Mouse (Mus musculus) heart, postnatal 36 days (tissue): ENCODE data around the gene Cyp11a1. TPM values are rescaled to one million over a fixed set of nuclear protein-coding genes. Genes with fewer than 3 reads are reported as not detected.

Experiments
- DNase-seq, 2 experiments: peaks; one replicate each; pipeline ENCODE4 v3.0.0; 2021 to 2022
- intact Hi-C: fragments of 180-260 bp; cut with DNase I; formaldehyde crosslinking; loops from one replicate; pipeline ENCODE4 v1.15.1; 2025
- total RNA-seq, 2 experiments: library from RNA; stranded (reverse); gene quantifications; 2 replicates each; pipeline ENCODE4 v1.2.3; 2021

Gene Cyp11a1
- total RNA-seq, 2 experiments from 2014 or later, result 0.16 to 0.22 TPM

DNA sequence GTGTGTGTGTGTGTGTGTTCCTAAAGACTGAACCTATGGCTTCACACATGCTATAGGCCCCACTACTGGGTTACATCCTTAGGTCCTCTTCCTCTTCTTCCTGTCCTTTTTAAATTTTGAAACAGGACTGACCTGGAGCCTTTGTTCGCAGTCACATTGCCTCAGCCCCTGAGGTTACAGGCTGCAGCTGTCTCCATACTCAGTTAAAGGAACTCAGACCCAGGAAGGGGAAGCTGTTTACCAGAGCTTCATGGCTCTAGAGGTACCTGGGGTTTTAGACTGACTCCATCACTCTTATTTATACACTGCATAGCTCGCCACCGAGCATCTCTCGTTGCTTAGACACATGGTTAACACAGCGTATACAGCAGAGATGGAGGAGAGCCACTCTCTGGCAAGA lies 34.8 kb upstream of the Cyp11a1 start:
- intact Hi-C loops, result no loop called here
- DNase-seq, result no peak

- intact Hi-C loops, result no loop called here
- peak in 1 of 2 experiments; percentile 47 for DNase-seq
Observed at GRCm38 (mm10) chr9:57972141-57972591, 34.0 kb upstream of the Cyp11a1 start.

GRCm38 (mm10) chr9:57972776-57973439 lies 33.3 kb upstream of the Cyp11a1 start:
- DNase-seq, result peak in 1 of 2 experiments; percentile 32
- intact Hi-C loops, result no loop called here

DNA sequence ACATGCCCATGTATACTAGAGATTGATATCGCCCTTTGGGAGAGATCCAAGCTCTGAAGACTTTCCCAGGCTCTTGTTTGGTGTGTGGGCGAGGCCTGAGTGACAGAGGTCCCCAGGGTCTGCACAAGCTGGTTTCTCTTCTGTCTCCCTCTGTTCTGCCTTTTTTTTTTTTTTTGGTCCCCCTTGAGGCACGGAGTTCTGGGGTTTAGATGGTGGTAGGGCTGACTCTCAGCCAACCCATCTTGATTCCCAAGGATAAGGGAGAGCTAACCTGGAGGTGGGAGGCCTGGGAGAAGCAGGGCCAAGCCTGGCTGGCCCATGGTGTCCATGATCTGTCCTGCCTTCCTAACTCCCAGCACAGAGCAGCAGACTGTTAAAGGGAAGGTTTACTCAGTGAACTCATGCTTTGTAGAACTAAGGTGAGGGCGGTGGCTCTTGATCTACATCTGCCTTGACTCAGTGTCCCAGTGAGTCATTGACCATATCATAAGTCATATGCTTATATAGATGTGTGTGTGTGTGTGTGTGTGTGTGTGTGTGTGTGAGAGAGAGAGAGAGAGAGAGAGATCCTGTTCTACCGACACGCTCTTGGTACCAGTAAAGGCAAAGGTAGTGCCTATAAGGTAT lies 32.7 kb upstream of the Cyp11a1 start:
- no peak for DNase-seq

GRCm38 (mm10) chr9:57974221-57974620 lies 32.0 kb upstream of the Cyp11a1 start:
- DNase-seq, result no peak
- intact Hi-C loops, result no loop called here

More for the DNA sequence above, 32.7 kb upstream of the Cyp11a1 start:
- intact Hi-C loops, result no loop called here

- intact Hi-C loops, result no loop called here
- DNase-seq, result no peak
Observed at GRCm38 (mm10) chr9:57975200-57975821, 30.9 kb upstream of the Cyp11a1 start.

DNA sequence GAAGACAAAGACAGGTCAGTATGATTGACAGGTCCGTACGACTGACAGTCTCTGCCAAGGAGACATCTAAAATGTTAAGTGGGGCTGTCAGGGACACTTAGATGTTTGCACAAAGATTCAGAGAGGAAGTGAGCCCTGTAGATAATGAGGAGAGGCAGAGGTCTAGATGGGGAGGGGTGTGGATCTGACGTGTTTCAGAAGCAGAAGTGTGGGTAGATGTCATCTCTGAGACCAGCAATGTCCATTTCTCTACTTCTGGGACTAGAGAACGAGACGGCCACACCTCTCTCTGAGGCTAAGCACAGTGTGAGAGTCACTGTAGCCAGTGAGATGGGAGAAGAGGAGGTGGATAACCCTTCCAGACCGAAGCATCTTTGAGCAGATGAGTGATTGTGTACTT lies 28.2 kb upstream of the Cyp11a1 start:
- intact Hi-C loops, result no loop called here
- no peak for DNase-seq

- intact Hi-C loops, result no loop called here
Observed at GRCm38 (mm10) chr9:57978858-57979257, 27.4 kb upstream of the Cyp11a1 start.

DNA sequence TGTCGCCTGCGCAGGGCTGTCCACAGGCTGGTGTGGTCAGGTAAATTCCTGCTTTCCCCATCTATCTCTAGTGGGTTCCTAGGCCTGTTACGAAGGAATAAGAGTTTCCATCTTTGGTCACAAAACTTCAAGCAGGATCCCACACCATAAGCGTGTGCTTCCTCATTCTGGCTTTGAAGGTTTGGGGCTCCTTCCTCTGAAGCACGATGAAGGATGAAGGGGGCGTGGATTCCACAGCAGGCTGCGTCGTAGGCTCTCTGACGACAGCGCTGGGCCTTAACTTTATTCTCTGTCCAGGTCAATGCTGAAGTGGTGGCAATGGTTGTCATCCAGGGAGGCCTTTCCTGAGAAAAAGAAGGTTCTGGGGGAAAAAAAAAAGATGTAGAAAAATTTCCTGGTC lies 25.6 kb upstream of the Cyp11a1 start:
- intact Hi-C loops, result no loop called here
- DNase-seq, result no peak

More at GRCm38 (mm10) chr9:57978858-57979257, 27.4 kb upstream of the Cyp11a1 start:
- no peak for DNase-seq

DNA sequence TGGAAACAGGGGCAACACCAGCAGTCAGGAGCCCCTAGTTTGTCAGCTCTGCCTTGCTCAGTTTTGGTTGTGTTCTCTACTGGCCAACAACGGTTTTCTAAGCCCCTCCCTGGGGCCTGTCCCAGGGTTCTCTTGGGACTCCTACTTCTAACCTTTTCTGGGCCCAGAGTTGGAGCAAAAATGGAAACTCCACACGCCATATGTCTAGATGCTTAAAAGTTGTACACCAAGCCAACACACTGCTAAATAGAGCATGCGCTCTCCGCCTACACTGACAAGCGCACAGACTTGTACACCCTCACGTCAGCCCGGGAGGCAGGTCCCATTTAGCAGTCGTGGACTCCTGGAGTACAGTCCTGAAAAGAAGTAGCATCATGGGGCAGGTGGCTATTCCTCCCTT lies 20.9 kb upstream of the Cyp11a1 start:
- intact Hi-C loops, result no loop called here
- DNase-seq, result no peak

- DNase-seq, result no peak
- intact Hi-C loops, result no loop called here
Observed at GRCm38 (mm10) chr9:57986293-57986692, 19.9 kb upstream of the Cyp11a1 start.

DNA sequence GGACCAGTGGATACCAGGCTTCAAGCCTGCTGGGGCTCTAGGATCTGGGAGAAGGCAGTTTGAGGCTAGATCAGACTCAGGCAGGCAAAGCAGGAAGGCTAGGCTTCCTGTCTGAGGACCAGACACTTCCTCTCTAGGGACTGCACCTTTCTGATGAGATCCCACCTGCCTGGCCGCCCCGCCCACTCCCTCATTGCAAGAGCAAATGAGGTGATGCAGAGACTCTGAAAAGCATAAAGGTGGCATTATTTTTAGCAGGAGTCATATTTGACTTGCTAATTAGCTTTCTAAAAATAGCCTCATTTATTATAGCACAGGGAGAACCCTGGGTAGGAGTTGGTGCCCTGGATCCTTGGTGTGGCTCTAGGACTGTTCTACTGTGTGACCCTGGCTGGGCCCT lies 18.1 kb upstream of the Cyp11a1 start:
- intact Hi-C loops, result no loop called here
- no peak for DNase-seq

DNA sequence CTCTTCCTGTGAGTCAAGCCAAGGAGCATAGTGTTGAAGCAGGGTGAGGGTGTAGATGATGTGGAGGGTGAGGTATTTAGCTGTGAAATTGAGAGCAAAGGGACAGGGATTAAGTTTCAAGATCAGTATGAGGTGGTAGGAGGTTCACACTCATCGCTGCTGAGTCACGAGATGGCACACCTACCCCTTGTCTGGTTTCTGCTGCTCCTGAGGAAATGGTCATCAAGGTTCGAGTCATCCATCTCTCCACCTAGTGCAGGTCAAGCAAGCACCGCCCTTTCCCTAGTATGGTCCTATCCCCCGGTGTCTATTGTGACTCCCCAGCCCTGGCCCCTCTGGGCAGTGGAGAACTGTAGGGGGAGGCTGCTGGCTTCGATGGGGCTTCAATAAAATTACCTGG lies 16.9 kb upstream of the Cyp11a1 start:
- DNase-seq, result no peak
- intact Hi-C loops, result no loop called here

GRCm38 (mm10) chr9:57990438-57991110 lies 15.6 kb upstream of the Cyp11a1 start:
- intact Hi-C loops, result loop anchor here (1.0 to 5.0 kb wide), 3 partner anchors 46 to 223 kb away; partner anchors contain the start of gene Clk3
- peak; percentile 58 to 62 for DNase-seq

GRCm38 (mm10) chr9:57992060-57992459 lies 14.2 kb upstream of the Cyp11a1 start:
- DNase-seq, result no peak
- intact Hi-C loops, result loop anchor here (5.0 kb wide), 1 partner anchor 225 kb away; the partner anchor contains the start of gene Clk3

DNA sequence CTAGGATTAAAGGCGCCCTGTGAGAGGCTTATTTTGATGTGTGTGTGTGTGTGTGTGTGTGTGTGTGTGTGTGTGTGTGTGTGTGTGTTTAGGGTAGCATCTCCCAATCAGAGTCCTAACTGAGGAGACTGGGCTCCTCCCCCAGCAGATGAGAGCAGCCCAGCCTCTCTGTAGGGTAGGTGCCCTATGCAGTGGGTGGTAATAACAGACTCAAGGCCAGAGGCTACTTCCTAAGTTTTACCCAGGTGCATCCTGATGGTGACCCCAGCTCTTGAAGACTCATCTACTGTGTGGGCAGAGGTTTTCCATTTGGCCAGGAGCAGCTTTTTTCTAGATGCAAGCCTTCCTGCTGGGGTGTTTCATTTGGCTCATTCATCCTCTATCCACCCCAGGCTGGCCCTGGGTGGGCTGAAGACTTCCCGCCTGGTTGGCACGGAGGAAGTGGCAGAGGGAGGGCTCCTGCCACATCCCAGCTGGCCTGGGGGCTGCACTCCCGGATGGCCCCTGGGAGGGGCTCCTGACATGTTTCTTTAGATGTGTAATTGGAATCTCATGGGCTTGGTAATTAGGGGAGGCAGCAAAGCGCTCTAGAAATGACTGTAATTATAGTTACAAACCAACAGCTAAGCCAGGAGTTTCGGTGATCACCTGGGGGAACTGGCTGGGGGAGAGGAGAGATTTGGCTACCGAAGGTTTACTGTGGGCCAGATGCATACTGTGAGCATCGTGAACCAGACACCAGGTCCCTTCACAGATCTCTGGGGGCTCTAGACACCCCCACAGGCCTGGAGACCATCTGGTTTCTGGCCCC lies 13.2 kb upstream of the Cyp11a1 start:
- intact Hi-C loops, result loop anchor here (5.0 kb wide), 1 partner anchor 226 kb away; the partner anchor contains the start of gene Clk3
- DNase-seq, result no peak

DNA sequence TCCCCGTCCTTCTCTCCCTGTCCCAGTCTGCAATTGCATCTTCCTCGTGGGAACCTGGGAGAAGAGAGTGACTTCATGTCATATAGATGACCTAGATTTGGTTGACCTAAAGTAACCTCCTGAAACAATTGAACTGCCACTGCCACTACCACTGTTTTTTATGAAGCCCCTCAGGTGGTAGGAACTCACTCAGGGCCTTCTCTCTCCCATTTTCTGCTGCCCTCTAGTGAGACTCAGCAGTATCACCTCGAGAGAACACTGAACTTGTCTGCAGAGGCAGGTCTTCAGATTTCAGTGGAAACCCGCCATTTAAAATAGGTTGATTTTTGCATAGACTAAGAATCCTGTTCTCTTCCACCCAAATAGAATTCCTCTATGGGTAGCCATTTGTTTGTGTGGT lies 10.9 kb upstream of the Cyp11a1 start:
- DNase-seq, result no peak

DNA sequence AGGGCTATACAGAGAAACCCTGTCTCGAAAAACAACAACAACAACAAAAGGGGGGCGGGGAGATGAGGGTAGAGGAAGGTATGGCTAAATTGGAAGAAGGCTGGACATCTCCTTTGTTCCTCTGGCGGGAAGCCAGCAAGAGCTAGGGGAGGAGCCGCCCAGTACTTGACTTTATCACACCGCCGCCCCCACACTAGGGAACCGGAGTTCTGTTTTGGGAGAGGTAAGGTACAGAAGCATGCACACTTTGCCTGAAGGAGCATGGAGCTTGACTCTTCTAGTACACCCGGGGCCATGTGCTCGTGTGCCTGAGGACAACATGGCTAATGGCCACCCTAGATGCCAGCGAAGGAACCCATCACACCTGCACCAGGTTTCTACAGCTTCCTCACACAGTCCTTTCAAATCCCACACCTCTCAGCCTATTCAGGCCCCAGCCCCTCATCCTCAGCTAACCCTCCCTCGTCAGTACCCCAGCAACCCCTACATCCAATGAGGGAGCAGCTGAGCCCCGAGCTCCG lies 8.6 kb upstream of the Cyp11a1 start:
- no peak for DNase-seq
- intact Hi-C loops, result loop anchor here (1.0 to 5.0 kb wide), 4 partner anchors 62 to 335 kb away; no protein-coding TSS in a partner anchor

More for the DNA sequence above, 10.9 kb upstream of the Cyp11a1 start:
- intact Hi-C loops, result loop anchor here (5.0 kb wide), 2 partner anchors 208 to 333 kb away; no protein-coding TSS in a partner anchor

DNA sequence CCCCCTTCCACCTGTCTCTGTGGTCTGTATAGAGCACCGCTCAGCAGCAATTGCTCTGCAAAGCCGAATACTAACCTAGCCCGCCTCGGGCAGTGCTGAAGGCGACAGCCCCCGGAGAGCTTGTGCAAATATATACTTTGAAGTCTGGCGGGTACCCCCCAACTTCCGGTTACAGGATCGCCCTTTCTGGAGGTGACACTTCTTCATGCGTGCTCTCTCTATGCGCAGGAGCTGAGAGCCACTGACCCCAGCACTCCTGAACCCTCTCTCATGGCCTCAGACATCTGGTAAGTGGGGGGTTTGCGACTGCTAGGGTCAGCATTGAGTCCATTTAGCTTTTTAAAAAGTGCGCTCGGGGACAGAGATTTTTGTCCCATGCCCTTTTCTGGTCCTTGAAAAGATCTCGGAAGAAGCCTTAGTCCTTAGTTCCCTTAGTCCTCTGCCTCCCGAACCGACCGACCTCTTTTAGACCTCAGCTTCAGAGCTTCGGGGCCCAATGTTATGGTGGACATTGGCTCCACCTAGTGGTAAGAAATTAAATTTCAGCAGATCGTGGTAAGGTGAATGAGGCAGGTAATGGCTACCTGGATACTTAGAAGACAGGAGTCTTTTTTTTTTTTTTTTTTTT lies 8.1 kb upstream of the Cyp11a1 start:
- peak; percentile 53 to 60 for DNase-seq
- intact Hi-C loops, result loop anchor here (1.0 to 5.0 kb wide), 4 partner anchors 63 to 336 kb away; no protein-coding TSS in a partner anchor
